Mouse (Mus musculus) T-helper 17 cell (primary cell): ENCODE measurements around the gene Swsap1.

Experiments used
- in situ Hi-C, 2 experiments: fragments of 300-600 bp; cut with MboI, MseI; formaldehyde crosslinking; loops; 1 replicate in 1 of 2; 2 replicates in 1 of 2; pipeline ENCODE4 v1.15.1; 2025; ENCODE audit warnings: high pct_unique_total_duplicates in 2 of 2

The Swsap1 gene

GRCm38 (mm10) chr9:21955570-21956281 is at the start of gene Swsap1:
Gene Swsap1 (plus strand): TSS chr9:21955755.
- in situ Hi-C loops, result no loop called here

- in situ Hi-C loops, result loop anchor here in 1 of 2 experiments (5.0 kb wide), 1 partner anchor 51 kb away; no protein-coding TSS in a partner anchor
Observed at GRCm38 (mm10) chr9:21908216-21908615, 47.3 kb upstream of the Swsap1 start.

- in situ Hi-C loops, result loop anchor here in 1 of 2 experiments (5.0 kb wide), 1 partner anchor 52 kb away; no protein-coding TSS in a partner anchor
Observed at GRCm38 (mm10) chr9:21909474-21910223, 45.9 kb upstream of the Swsap1 start.

- in situ Hi-C loops, result loop anchor here in 1 of 2 experiments (5.0 kb wide), 1 partner anchor 65 kb away; the partner anchor contains the start of gene Dock6
Observed at GRCm38 (mm10) chr9:21916851-21917492, 38.6 kb upstream of the Swsap1 start.

- in situ Hi-C loops, result loop anchor here in 1 of 2 experiments (5.0 kb wide), 1 partner anchor 65 kb away; the partner anchor contains the start of gene Dock6
Observed at GRCm38 (mm10) chr9:21917493-21918034, 38.0 kb upstream of the Swsap1 start.

- in situ Hi-C loops, result loop anchor here in 1 of 2 experiments (5.0 kb wide), 1 partner anchor 66 kb away; the partner anchor contains the start of gene Dock6
Observed at GRCm38 (mm10) chr9:21918035-21918592, 37.4 kb upstream of the Swsap1 start, which contains the start of gene Rab3d. Gene Rab3d (minus strand): TSS chr9:21918192.

- in situ Hi-C loops, result loop anchor here in 1 of 2 experiments (5.0 kb wide), 1 partner anchor 67 kb away; the partner anchor contains the start of gene Dock6
Observed at GRCm38 (mm10) chr9:21918692-21919384, 36.7 kb upstream of the Swsap1 start.

- in situ Hi-C loops, result no loop called here
Observed at GRCm38 (mm10) chr9:21923036-21923435, 32.5 kb upstream of the Swsap1 start.

- in situ Hi-C loops, result no loop called here
Observed at GRCm38 (mm10) chr9:21923490-21924098, 32.0 kb upstream of the Swsap1 start.

GRCm38 (mm10) chr9:21924099-21924493 is 31.5 kb upstream of the Swsap1 start:
- in situ Hi-C loops, result no loop called here

GRCm38 (mm10) chr9:21925034-21925433 is 30.5 kb upstream of the Swsap1 start:
- in situ Hi-C loops, result no loop called here

GRCm38 (mm10) chr9:21925506-21925905 is 30.0 kb upstream of the Swsap1 start:
- in situ Hi-C loops, result no loop called here

GRCm38 (mm10) chr9:21926155-21926554 is 29.4 kb upstream of the Swsap1 start:
- in situ Hi-C loops, result no loop called here

- in situ Hi-C loops, result no loop called here
Observed at GRCm38 (mm10) chr9:21926784-21927183, 28.8 kb upstream of the Swsap1 start.

- in situ Hi-C loops, result no loop called here
Observed at GRCm38 (mm10) chr9:21927208-21927753, 28.3 kb upstream of the Swsap1 start, which contains the start of the genes Ccdc159 and Tmem205. Gene Ccdc159 (plus strand): TSS chr9:21927471. Gene Tmem205 (minus strand): TSS chr9:21927556.

- in situ Hi-C loops, result no loop called here
Observed at GRCm38 (mm10) chr9:21929208-21929607, 26.3 kb upstream of the Swsap1 start.

- in situ Hi-C loops, result no loop called here
Observed at GRCm38 (mm10) chr9:21932006-21932405, 23.5 kb upstream of the Swsap1 start.

- in situ Hi-C loops, result no loop called here
Observed at GRCm38 (mm10) chr9:21932445-21933137, 23.0 kb upstream of the Swsap1 start.

- in situ Hi-C loops, result no loop called here
Observed at GRCm38 (mm10) chr9:21934021-21934420, 21.5 kb upstream of the Swsap1 start.
